Mouse (Mus musculus) left cerebral cortex, postnatal 4 days (tissue): ENCODE data around the gene Fndc3b. TPM values are rescaled to one million over a fixed set of nuclear protein-coding genes. Genes with fewer than 3 reads are reported as not detected.

Experiments used
- DNase-seq: peaks from one replicate; pipeline ENCODE4 v3.0.0-alpha.2; 2022
- intact Hi-C: fragments of 180-260 bp; cut with DNase I; formaldehyde crosslinking; loops from one replicate; pipeline ENCODE4 v1.15.1; 2025
- total RNA-seq, 2 experiments: library from RNA; stranded (reverse); gene quantifications; 2 replicates each; pipeline ENCODE4 v1.2.3; 2021

Fndc3b gene
- total RNA-seq, 2 experiments from 2014 or later: 25.9 to 26.4 TPM

- intact Hi-C loops: loop anchor here (10.0 kb wide), 1 partner anchor 155 kb away; no protein-coding TSS in a partner anchor
Measured at GRCm38 (mm10) chr3:27709906-27710647, 1.0 kb downstream of the Fndc3b start.

DNA sequence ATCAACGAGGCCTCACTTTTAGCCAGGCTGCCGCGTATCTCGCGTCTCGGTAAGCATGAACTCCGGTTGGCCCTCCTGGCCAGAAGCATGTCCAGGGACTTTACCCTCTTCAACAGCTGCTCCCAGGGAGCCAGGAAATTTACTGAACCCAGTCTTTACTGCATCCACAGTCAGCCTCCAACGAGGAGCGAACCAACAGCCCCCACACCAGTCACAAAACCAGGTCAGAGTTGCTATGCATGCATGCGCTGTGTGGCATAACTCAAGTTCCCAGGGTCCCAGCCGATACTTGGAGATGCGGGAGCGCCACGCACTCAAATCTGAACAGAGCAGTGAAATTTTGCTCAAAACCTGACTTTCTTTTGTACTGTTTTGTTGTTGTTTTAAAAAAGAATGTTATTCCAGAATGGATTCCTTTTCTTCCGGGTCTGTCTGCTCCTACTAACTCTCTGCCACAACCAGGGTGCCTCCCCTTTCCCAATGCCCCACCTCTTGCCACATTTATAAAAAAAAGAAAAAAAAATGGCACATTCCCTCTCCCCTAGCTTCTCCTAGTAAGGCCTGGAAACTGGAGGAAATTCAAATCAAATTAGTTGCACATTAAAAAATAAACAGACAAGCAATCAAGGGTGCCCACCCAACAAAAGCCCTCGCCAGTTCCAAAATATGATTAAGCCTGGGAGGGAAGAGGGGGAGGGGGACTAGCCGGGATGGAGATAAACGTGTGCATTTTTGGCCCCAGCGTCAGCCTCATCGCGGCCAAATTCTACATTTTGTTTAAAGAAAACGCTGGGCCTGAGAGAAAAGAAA is 1.8 kb downstream of the Fndc3b start:
- intact Hi-C loops: no loop called here
- no peak for DNase-seq

More at GRCm38 (mm10) chr3:27709906-27710647, 1.0 kb downstream of the Fndc3b start:
- DNase-seq: peak; percentile 43

DNA sequence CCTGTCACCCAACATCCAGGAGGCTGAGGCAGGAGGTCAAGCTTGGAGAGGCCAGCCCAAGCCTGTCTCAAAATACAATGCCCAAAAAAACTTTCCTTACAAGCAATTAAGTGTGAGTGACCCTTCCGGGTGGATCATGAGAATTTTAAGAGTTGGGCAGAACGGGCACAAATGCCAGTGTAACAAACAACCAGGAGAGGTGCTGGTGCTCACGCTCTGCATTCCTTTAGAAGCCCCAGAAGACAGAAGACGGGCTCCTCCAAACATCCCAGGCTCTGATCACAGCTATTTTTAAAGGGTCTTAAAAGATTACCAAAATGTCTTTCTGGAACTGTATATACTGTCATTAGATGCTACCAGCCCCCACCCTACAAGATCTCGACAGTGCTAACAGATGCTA is 2.5 kb downstream of the Fndc3b start:
- DNase-seq: no peak
- intact Hi-C loops: no loop called here

DNA sequence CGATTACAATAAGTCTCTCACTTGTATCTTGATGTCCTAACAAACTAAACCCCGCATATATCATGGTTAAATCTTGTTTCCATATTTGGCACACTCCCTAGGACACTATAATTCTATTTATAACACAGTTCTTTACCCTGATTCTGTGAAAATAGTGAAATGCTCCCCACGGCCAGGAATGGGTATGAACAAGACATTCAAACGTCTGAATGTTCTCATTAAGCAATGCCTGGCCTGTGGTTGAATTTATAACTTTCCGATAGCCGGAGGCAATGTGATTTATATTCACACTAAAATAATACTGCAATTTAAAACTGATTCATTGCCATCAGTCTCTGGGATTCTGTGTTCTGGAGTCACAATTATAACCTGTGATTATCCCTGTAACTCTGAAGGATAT is 5.3 kb downstream of the Fndc3b start:
- intact Hi-C loops: no loop called here
- DNase-seq: no peak

- no peak for DNase-seq
- intact Hi-C loops: no loop called here
Measured at GRCm38 (mm10) chr3:27705056-27705455, 6.1 kb downstream of the Fndc3b start.

DNA sequence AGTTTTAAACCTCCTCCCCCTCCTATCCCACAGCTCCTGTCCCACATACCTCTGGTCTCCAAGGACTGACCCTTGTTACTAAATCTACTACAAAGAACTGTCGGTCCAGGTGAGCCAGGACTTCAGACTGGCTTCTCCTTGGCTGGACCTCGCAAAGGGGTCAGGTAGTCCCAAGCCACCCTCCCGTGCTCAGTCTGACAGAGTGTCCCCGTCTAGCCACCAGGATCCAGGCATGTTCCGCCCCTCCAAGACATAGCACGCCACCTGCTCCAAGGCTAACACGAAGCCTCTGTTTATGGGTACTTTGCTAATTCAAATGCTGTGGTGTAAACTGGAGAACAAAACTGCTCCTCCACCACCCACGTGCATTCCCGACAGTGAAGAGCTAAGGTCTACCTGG is 6.5 kb downstream of the Fndc3b start:
- DNase-seq: no peak
- intact Hi-C loops: no loop called here

DNA sequence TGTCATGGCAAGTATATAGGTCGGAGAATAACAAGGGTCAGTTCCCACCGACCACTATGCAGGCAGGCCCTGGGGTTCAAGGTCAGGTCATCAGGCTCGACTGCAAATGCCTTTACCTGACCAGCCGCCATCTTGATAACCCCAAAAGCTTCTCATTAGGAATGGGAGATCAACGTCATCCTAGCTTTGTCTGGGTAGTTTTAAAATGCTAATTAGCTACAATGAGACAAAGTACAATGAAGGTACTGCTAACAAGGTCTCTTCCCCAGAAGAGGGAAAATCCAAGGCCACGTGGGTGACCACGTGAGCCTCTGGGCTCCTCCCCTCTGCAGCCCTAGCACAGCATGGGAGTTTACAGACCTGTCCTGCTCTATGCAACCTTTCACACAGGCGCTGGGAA is 7.6 kb downstream of the Fndc3b start:
- intact Hi-C loops: no loop called here
- no peak for DNase-seq

DNA sequence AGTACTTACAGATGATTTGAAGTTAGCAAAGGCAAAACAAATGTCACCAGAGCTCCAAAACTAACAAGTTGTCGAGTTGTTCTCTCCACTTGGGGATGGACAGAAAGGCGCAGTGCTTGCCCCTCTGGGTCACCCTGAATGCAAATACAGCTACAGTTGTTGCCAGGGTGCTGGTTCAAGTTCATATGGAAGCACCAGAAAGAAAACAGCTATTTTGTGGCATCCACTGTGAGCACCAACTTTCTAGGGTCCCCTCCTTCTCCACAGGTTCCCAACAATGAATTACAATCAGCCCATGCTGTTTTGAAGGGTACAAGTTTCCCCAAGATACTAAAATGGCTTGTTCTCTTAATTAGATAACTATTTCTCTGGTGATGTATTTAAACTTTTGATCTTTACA is 8.0 kb downstream of the Fndc3b start:
- DNase-seq: no peak
- intact Hi-C loops: no loop called here

GRCm38 (mm10) chr3:27698671-27699070 is 12.4 kb downstream of the Fndc3b start:
- intact Hi-C loops: no loop called here
- DNase-seq: no peak

DNA sequence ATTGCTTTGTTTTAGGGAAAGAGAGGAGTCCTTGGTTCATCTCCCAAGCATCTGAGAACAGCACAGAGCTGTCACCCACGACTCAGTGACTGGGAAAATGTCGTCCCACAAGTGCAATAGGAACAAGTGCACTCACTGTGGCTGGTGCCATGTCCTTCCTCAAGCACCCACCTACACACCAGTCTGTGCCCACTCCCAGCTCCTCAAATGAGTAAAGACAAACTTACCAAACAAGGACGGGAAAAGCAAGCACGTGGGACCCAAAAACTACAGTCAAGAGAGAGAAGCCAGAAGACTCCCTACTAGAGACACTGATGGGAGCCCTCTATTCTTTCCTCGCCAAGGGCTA is 14.7 kb downstream of the Fndc3b start:
- no peak for DNase-seq

GRCm38 (mm10) chr3:27695612-27696448 is 15.3 kb downstream of the Fndc3b start:
- no peak for DNase-seq
- intact Hi-C loops: no loop called here

More for the DNA sequence above, 14.7 kb downstream of the Fndc3b start:
- intact Hi-C loops: no loop called here

GRCm38 (mm10) chr3:27694586-27694985 is 16.5 kb downstream of the Fndc3b start:
- no peak for DNase-seq
- intact Hi-C loops: no loop called here

DNA sequence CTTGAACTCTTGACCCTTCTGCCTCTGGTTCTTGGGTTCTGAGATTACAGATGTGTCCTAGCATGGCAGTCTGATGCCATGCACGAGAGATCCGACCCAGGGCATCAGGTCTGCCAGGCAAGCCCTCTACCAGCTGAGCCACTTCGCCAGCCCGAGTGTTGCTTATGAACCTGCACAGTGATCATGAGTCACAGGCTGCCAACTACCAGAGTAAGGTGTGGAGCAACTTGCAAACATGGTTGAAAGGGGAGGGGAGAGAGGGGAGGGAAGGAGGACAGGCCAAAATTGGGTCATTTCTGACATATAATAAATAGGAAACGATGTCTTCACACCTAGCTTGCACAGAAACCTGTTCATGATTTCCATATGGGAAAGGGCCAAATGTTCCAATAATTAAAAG is 17.0 kb downstream of the Fndc3b start:
- no peak for DNase-seq
- intact Hi-C loops: no loop called here

DNA sequence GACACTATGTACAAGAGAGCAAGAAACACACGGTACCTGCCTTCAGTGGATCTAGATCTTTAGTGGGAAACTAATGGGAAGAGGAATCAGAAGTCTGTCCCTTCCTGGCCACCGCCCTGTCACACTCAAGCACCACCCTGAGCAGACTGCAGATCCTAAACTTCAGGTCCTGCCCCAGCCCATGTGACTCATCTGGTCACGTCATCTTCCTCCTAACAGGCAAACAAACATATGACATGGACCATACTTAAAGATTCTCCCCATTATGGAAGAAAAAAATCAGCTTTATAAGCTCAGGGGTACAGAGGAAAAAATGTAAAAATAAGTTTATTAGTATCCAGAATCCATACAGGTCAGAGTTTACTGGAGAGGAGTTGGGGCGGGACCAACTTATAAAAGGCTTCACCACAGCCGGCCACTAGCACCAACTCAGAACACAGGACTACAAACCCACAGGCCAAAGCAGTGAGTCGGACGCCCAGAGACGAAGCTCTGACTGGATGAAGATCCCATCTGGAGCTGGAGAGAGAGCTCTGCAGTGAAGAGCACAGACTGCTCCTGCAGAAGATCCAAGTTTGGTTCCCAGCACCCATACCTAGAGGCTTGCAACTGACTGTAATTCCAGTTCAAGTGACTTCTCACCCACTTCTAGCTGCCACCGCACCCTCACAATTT is 19.5 kb downstream of the Fndc3b start:
- no peak for DNase-seq
- intact Hi-C loops: no loop called here

GRCm38 (mm10) chr3:27690030-27690429 is 21.1 kb downstream of the Fndc3b start:
- intact Hi-C loops: no loop called here
- peak; percentile 56 for DNase-seq

DNA sequence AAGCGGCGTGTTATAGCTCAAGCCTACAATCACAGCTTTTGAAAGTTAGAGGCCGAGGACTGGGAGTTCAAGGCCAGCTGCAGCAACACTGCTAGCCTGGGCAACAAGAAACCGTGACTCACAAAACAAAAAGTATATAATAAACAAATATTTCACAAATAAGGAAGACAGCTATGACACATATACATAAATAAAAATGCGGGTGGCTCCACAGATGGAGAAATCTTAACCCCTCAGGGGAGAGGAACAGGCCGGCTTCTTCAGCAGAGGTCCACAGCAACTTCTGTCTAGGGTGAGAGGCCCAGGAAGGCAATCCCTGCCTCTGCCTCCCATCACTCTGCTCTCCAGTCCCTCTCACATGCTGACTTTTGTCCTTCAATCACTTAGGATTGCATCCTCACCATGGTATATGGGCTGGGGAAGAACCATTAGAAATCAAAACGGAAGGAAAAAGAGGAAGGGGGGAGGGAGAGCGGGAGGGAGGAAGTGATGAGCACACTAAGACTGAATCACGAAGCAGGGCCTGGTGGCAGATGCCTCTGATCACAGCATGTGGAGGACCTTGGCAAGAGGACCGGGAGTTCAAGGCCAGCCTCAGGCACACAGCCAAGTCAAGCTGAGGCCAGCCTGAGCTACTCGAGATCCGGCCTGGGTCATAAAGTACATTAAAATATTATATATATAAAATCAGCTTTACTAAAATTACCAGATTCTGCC is 21.8 kb downstream of the Fndc3b start:
- intact Hi-C loops: no loop called here
- DNase-seq: peak; percentile 88

DNA sequence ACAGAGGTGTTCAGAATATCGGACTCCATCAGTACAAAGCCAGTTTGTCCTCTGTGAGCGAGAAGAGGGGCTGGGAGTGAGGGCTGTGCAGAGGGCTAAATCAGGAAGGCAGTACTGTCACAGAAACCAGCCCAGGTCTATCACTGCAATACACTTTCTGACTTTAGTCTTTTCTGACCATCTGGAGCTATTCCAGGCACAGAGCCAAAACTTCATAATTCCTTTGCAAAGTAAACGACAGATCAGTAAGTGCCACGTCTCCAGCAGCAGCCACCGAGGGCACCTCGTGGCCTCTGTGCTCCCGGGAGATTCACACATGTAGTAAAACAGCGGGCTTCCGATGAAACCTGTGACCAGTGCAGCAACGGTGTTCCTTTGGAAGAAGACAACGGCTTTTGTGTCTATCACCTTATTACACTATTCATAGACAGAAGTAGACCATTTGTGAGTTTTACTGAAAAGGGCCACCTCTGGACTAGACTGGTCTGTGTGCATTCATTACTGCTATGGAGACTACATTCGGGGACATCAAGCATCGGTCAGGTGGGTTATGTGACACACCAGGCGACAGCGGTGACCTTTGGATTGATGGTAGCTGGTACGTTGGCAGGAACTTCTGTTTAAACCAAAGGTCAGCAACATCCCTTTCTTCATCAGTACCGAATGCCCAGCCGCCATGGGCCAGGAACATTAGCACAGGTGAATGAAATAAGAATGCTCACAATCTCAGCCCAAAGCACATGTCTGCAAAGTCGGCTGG is 24.2 kb downstream of the Fndc3b start:
- intact Hi-C loops: no loop called here
- DNase-seq: no peak

- intact Hi-C loops: no loop called here
- no peak for DNase-seq
Measured at GRCm38 (mm10) chr3:27685650-27686208, 25.4 kb downstream of the Fndc3b start.

DNA sequence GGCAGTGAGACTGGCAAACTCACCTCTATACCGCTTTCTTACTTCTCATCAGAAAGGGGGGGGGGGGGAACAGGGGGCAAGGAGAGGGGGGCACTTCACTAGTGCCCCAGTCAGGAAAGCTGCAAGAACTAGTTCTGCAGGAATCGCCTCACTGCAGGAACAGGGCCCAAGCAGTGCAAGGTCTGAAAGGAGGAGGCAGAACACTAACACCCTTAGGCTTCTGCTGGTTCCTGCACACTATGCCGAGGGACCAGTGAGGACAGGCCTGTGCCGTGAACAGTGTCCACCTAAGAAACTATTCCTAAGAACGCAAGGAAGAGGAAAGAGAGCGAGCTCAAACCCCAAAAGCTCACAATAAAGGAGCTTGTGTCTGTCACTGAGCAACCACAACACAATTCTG is 26.0 kb downstream of the Fndc3b start:
- no peak for DNase-seq
- intact Hi-C loops: no loop called here
